Mouse (Mus musculus): ENCODE measurements around the gene Tmprss7. TPM values are rescaled to one million over a fixed set of nuclear protein-coding genes. Genes with fewer than 3 reads are reported as not detected.

Gene Tmprss7
- 0.53 and 0.59 TPM in 2 replicates for polyA plus RNA-seq (2014; fragmentation: Nextera tagmentation; extraction: Ambion mirVana)

GRCm38 (mm10) chr16:45693558-45693957, at the start of gene Tmprss7:
Gene Tmprss7 (minus strand): TSS chr16:45693658.
- Histone ChIP-seq H3K9me3 (ENCODE audit: control insufficient read depth, low read length) (no peaks in the 10 kb centered on the region), H3K9ac (no peak within 1 kb of the TSS), H3K4me1 (replicated peaks; ENCODE audit: control insufficient read depth, insufficient read depth, low read length) (peaks cover 19% of the 10 kb centered on the region; the same call in 1 of the 2 replicates), H3K4me3 (replicated peaks; ENCODE audit: low read length) (no peak within 1 kb of the TSS), H3K36me3 (replicated peaks; ENCODE audit: control insufficient read depth, insufficient read depth) (no peaks in the 10 kb centered on the region), H3K4me2 (replicated peaks) (no peak within 1 kb of the TSS), H3K27me3 (ENCODE audit: control insufficient read depth, insufficient read depth, low read length) (no peaks in the 10 kb centered on the region), H3K27ac (no peak within 1 kb of the TSS)
- DNase-seq (ENCODE audit: low spot score) (no peak), ATAC-seq (ENCODE audit: low FRiP score) (no peak)
- WGBS: 72% methylated on average over 10 of the region's 10 CpGs

GRCm38 (mm10) chr16:45742615-45743476, 49.4 kb upstream of the Tmprss7 start, which contains the start of gene Abhd10:
Gene Abhd10 (minus strand): TSS chr16:45742955.
- Histone ChIP-seq H3K36me3 (replicated peaks; ENCODE audit: control insufficient read depth, insufficient read depth) (peaks cover 6% of the 10 kb centered on the region), H3K4me1 (replicated peaks; ENCODE audit: control insufficient read depth, insufficient read depth, low read length) (peaks cover 5% of the 10 kb centered on the region; the same call in 1 of the 2 replicates), H3K27ac (peak within 1 kb of the TSS; percentile 94), H3K9ac (peak within 1 kb of the TSS; percentile 86), H3K4me2 (replicated peaks) (peak within 1 kb of the TSS; percentile 71), H3K4me3 (replicated peaks; ENCODE audit: low read length) (peak within 1 kb of the TSS; percentile 80), H3K27me3 (ENCODE audit: control insufficient read depth, insufficient read depth, low read length) (no peaks in the 10 kb centered on the region), H3K9me3 (ENCODE audit: control insufficient read depth, low read length) (no peaks in the 10 kb centered on the region)
- peak; percentile 97 for DNase-seq (ENCODE audit: low spot score)
- peak; percentile 98 for ATAC-seq (ENCODE audit: low FRiP score)
- 1% methylated on average over 43 of the region's 51 CpGs for WGBS

- Histone ChIP-seq H3K4me3 (replicated peaks; ENCODE audit: low read length) (no peak overlapping the region), H3K4me1 (replicated peaks; ENCODE audit: control insufficient read depth, insufficient read depth, low read length) (no peaks in the 10 kb centered on the region; the same call in 1 of the 2 replicates), H3K27ac (no peak overlapping the region), H3K9me3 (ENCODE audit: control insufficient read depth, low read length) (no peaks in the 10 kb centered on the region), H3K27me3 (ENCODE audit: control insufficient read depth, insufficient read depth, low read length) (no peaks in the 10 kb centered on the region), H3K36me3 (replicated peaks; ENCODE audit: control insufficient read depth, insufficient read depth) (peaks cover 41% of the 10 kb centered on the region), H3K9ac (no peak overlapping the region), H3K4me2 (replicated peaks) (no peak overlapping the region)
- WGBS: 91% methylated on average over 8 of the region's 8 CpGs
- ATAC-seq (ENCODE audit: low FRiP score) (no peak), DNase-seq (ENCODE audit: low spot score) (no peak)
These were observed 44.4 kb upstream of the Tmprss7 start for GRCm38 (mm10) chr16:45737880-45738279.

- ATAC-seq (ENCODE audit: low FRiP score) (no peak), DNase-seq (ENCODE audit: low spot score) (no peak)
- 94% methylated on average over 3 of the region's 3 CpGs for WGBS
These were observed 43.3 kb upstream of the Tmprss7 start for GRCm38 (mm10) chr16:45736724-45737123.

GRCm38 (mm10) chr16:45729163-45729562, 35.7 kb upstream of the Tmprss7 start:
- H3K27me3 ChIP-seq (ENCODE audit: control insufficient read depth, insufficient read depth, low read length): no peaks in the 10 kb centered on the region
- no peaks in the 10 kb centered on the region for H3K9me3 ChIP-seq (ENCODE audit: control insufficient read depth, low read length)
- no peak for DNase-seq (ENCODE audit: low spot score)
- no peak overlapping the region for H3K4me2 ChIP-seq (replicated peaks)
- 87% methylated on average over 5 of the region's 5 CpGs for WGBS
- H3K4me3 ChIP-seq (replicated peaks; ENCODE audit: low read length): no peak overlapping the region
- no peak overlapping the region for H3K27ac ChIP-seq
- no peak overlapping the region for H3K9ac ChIP-seq
- H3K36me3 ChIP-seq (replicated peaks; ENCODE audit: control insufficient read depth, insufficient read depth): peaks cover 44% of the 10 kb centered on the region
- no peak for ATAC-seq (ENCODE audit: low FRiP score)
- no peaks in the 10 kb centered on the region for H3K4me1 ChIP-seq (replicated peaks; ENCODE audit: control insufficient read depth, insufficient read depth, low read length)

More at GRCm38 (mm10) chr16:45736724-45737123, 43.3 kb upstream of the Tmprss7 start:
- Histone ChIP-seq H3K4me2 (replicated peaks) (no peak overlapping the region), H3K27ac (no peak overlapping the region), H3K4me1 (replicated peaks; ENCODE audit: control insufficient read depth, insufficient read depth, low read length) (no peaks in the 10 kb centered on the region; the same call in 1 of the 2 replicates), H3K27me3 (ENCODE audit: control insufficient read depth, insufficient read depth, low read length) (no peaks in the 10 kb centered on the region), H3K4me3 (replicated peaks; ENCODE audit: low read length) (no peak overlapping the region), H3K9ac (no peak overlapping the region), H3K9me3 (ENCODE audit: control insufficient read depth, low read length) (no peaks in the 10 kb centered on the region), H3K36me3 (replicated peaks; ENCODE audit: control insufficient read depth, insufficient read depth) (peaks cover 51% of the 10 kb centered on the region)

GRCm38 (mm10) chr16:45724742-45725102, 31.3 kb upstream of the Tmprss7 start:
- peaks cover 32% of the 10 kb centered on the region for H3K4me1 ChIP-seq (replicated peaks; ENCODE audit: control insufficient read depth, insufficient read depth, low read length)
- H3K9me3 ChIP-seq (ENCODE audit: control insufficient read depth, low read length): no peaks in the 10 kb centered on the region
- no peaks in the 10 kb centered on the region for H3K27me3 ChIP-seq (ENCODE audit: control insufficient read depth, insufficient read depth, low read length)
- peak overlapping the region; percentile 71 for H3K4me2 ChIP-seq (replicated peaks)
- peaks cover 30% of the 10 kb centered on the region for H3K36me3 ChIP-seq (replicated peaks; ENCODE audit: control insufficient read depth, insufficient read depth)
- ATAC-seq (ENCODE audit: low FRiP score) (peak; percentile 75), DNase-seq (ENCODE audit: low spot score) (no peak)
- WGBS: 0% methylated on average over 10 of the region's 10 CpGs
- H3K27ac ChIP-seq: peak overlapping the region; percentile 96
- H3K9ac ChIP-seq: peak overlapping the region; percentile 86
- H3K4me3 ChIP-seq (replicated peaks; ENCODE audit: low read length): peak overlapping the region; percentile 52

- WGBS: under 1% methylated on average over 30 of the region's 30 CpGs
- no peaks in the 10 kb centered on the region for H3K9me3 ChIP-seq (ENCODE audit: control insufficient read depth, low read length)
- DNase-seq (ENCODE audit: low spot score) (peak; percentile 81), ATAC-seq (ENCODE audit: low FRiP score) (peak; percentile 88)
- H3K4me2 ChIP-seq (replicated peaks): peak within 1 kb of the TSS; percentile 71
- peaks cover 35% of the 10 kb centered on the region for H3K4me1 ChIP-seq (replicated peaks; ENCODE audit: control insufficient read depth, insufficient read depth, low read length)
- H3K27me3 ChIP-seq (ENCODE audit: control insufficient read depth, insufficient read depth, low read length): no peaks in the 10 kb centered on the region
- peaks cover 33% of the 10 kb centered on the region for H3K36me3 ChIP-seq (replicated peaks; ENCODE audit: control insufficient read depth, insufficient read depth)
- peak within 1 kb of the TSS; percentile 96 for H3K27ac ChIP-seq
- H3K4me3 ChIP-seq (replicated peaks; ENCODE audit: low read length): peak within 1 kb of the TSS; percentile 52
- H3K9ac ChIP-seq: peak within 1 kb of the TSS; percentile 86
These were observed 30.7 kb upstream of the Tmprss7 start, which contains the start of gene Tagln3 for GRCm38 (mm10) chr16:45724061-45724741. Gene Tagln3 (minus strand): TSS chr16:45724608.

GRCm38 (mm10) chr16:45723172-45723901, 29.9 kb upstream of the Tmprss7 start:
- WGBS: 22% methylated on average over 6 of the region's 6 CpGs
- H3K9me3 ChIP-seq (ENCODE audit: control insufficient read depth, low read length): no peaks in the 10 kb centered on the region
- H3K27me3 ChIP-seq (ENCODE audit: control insufficient read depth, insufficient read depth, low read length): no peaks in the 10 kb centered on the region
- H3K9ac ChIP-seq: peak overlapping the region; percentile 86
- ATAC-seq (ENCODE audit: low FRiP score) (peak; percentile 21), DNase-seq (ENCODE audit: low spot score) (peak; percentile 58)
- H3K4me3 ChIP-seq (replicated peaks; ENCODE audit: low read length): peak overlapping the region; percentile 52
- H3K4me1 ChIP-seq (replicated peaks; ENCODE audit: control insufficient read depth, insufficient read depth, low read length): peaks cover 35% of the 10 kb centered on the region
- peak overlapping the region; percentile 71 for H3K4me2 ChIP-seq (replicated peaks)
- peaks cover 37% of the 10 kb centered on the region for H3K36me3 ChIP-seq (replicated peaks; ENCODE audit: control insufficient read depth, insufficient read depth)
- H3K27ac ChIP-seq: peak overlapping the region; percentile 96
